Mouse (Mus musculus): Measurements from ENCODE around the gene Chp2. TPM values are rescaled to one million over a fixed set of nuclear protein-coding genes. Genes with fewer than 3 reads are reported as not detected.

The Chp2 gene
- polyA plus RNA-seq, 1 experiment from 2014 or later: 54.5 TPM

DNA sequence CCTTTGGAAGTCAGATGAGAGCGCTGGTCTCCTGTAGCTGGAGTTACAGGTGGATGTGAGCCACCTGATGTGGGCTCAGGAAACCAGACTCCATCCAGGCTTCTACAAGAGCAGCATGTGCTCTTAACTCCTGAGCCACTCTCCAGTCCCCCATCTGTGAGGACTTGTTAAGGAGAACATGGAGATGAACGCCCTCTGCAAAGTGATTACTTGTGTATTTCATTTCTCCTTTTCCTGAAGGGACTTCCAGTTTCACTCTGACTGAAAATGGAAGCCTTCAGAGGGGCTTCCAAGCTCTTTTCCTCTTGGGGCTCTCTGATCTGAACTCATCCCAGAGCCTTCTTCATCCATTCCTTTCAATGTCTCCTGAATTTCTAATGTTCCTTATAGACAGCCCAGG lies 13.2 kb upstream of the Chp2 start:
- Histone ChIP-seq H3K4me3 (ENCODE audit: low read depth, low read length) (no peak overlapping the region), H3K9me3 (ENCODE audit: control insufficient read depth) (no peaks in the 10 kb centered on the region), H3K36me3 (ENCODE audit: control insufficient read depth, insufficient read depth) (no peaks in the 10 kb centered on the region), H3K9ac (ENCODE audit: low read depth, low read length) (no peak overlapping the region), H3K4me2 (replicated peaks; ENCODE audit: low read depth) (no peak overlapping the region), H3K27ac (ENCODE audit: low read depth, low read length) (no peak overlapping the region), H3K27me3 (replicated peaks; ENCODE audit: control insufficient read depth, insufficient read depth, low read length) (no peaks in the 10 kb centered on the region), H3K4me1 (replicated peaks; ENCODE audit: control insufficient read depth, insufficient read depth, low read length) (no peaks in the 10 kb centered on the region; the same call in 1 of the 2 replicates)
- ATAC-seq: no peak
- no peak for TF ChIP-seq CTCF (IDR thresholded peaks at IDR 0.05; ENCODE audit: low read depth)
- WGBS: 87% methylated on average over 2 of the region's 2 CpGs

DNA sequence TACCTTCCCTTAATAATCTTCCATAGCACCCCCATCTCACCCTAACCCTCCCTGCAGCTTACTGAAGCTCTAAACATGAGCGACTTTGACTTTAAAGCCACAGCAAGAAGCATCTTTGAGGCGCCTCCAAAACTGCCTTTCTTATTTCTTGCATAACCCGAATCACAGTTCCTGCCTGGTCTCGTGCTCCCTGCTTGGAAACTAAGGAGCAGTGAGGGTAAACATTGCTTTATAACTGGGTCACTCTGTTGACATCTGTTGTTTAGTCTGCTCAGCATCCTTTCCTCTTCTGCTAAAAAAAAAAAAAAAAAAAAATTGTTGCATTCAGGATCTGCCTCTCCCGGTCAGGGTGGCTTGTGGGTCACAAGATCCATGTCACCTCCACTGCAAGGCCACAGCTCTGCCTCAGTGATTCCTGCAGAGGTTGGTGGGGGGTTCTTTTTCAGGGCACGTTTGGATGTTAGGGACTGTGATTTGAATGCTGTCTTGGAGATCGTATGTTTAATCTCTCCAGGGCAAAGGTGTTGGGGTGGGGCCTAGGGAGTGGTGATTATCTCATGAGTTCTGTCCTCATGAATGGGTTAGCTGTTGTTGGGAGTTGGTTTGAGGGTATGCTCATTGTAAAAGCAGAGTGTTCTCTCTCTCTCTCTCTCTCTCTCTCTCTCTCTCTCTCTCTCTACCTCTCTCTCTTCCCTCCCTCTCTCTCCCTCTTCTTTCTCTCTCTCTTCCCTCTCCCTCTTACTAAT lies 10.8 kb upstream of the Chp2 start:
- ATAC-seq: peak; percentile 36; the same call in 1 of the 2 replicates

DNA sequence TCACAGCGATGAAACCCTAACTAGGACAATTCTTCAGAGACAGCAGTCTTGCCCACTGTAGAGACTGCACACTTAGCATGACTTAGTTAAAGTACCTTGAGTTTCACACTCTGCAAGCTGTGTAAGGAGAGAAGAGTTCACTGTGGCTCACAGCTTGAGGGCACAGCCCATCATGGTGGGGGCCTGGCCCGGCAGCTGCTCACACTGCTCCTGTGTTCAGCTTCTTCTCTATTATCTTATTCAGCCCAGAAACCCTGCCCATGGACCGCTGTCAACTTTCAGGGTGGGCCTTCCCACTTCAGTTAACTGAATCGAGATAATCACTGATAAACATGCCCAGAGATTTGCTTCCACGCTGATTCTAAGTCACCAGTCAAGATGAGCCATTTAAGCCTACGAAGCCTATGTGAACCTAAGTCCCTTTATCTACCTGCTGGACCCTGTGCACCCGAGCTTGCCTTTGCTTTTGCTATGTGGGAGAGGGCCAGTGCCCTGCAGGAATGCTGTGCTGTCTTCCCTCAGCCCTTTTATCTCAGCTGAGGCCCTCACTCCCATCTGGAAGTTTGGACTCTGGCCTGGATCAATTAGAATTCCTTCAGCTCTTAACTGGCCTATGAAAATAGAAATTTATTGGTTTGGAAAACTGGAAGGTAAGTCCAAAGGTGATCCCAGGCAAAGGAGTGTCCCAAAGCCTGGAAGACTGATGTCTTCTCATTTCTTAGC lies 6.9 kb downstream of the Chp2 start:
- WGBS: 36% methylated on average over 7 of the region's 7 CpGs
- Histone ChIP-seq H3K9me3 (ENCODE audit: control insufficient read depth) (no peaks in the 10 kb centered on the region), H3K4me2 (replicated peaks; ENCODE audit: low read depth) (peak overlapping the region; percentile 43; the same call in 1 of the 2 replicates), H3K4me1 (replicated peaks; ENCODE audit: control insufficient read depth, insufficient read depth, low read length) (0 out of 2 replicates have a peak, but pooled peaks cover 5% of the 10 kb centered on the region), H3K9ac (ENCODE audit: low read depth, low read length) (no peak overlapping the region), H3K27me3 (replicated peaks; ENCODE audit: control insufficient read depth, insufficient read depth, low read length) (no peaks in the 10 kb centered on the region), H3K36me3 (ENCODE audit: control insufficient read depth, insufficient read depth) (no peaks in the 10 kb centered on the region), H3K4me3 (ENCODE audit: low read depth, low read length) (no peak overlapping the region), H3K27ac (ENCODE audit: low read depth, low read length) (peak overlapping the region; percentile 88)
- ATAC-seq: peak; percentile 90
- no peak for TF ChIP-seq CTCF (IDR thresholded peaks at IDR 0.05; ENCODE audit: low read depth)

More for the DNA sequence above, 10.8 kb upstream of the Chp2 start:
- H3K4me1 ChIP-seq (replicated peaks; ENCODE audit: control insufficient read depth, insufficient read depth, low read length): no peaks in the 10 kb centered on the region; the same call in 1 of the 2 replicates
- no peaks in the 10 kb centered on the region for H3K9me3 ChIP-seq (ENCODE audit: control insufficient read depth)
- no peak for TF ChIP-seq CTCF (IDR thresholded peaks at IDR 0.05; ENCODE audit: low read depth)
- 22% methylated on average over 7 of the region's 7 CpGs for WGBS
- no peaks in the 10 kb centered on the region for H3K27me3 ChIP-seq (replicated peaks; ENCODE audit: control insufficient read depth, insufficient read depth, low read length)
- no peaks in the 10 kb centered on the region for H3K36me3 ChIP-seq (ENCODE audit: control insufficient read depth, insufficient read depth)
- H3K4me2 ChIP-seq (replicated peaks; ENCODE audit: low read depth): no peak overlapping the region
- no peak overlapping the region for H3K27ac ChIP-seq (ENCODE audit: low read depth, low read length)
- no peak overlapping the region for H3K4me3 ChIP-seq (ENCODE audit: low read depth, low read length)
- H3K9ac ChIP-seq (ENCODE audit: low read depth, low read length): no peak overlapping the region

DNA sequence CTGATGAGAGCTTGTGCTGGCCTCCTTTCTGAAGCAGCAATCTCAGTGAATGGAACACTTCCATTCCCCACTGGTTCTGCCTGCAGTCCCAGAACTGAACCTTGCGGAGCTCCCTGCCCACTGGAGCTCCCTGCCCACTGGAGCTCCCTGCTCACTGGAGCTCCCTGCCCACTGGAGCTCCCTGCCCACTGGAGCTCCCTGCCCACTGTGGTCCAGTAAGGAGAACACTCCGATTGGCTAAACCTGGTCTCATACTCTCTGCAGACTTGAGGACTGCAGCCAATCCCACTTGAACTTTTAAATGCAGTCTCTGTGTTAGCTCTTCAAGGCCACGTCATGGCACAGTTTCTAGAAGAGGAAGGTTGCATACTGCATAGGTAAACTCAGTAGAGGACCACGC lies 7.4 kb downstream of the Chp2 start:
- Histone ChIP-seq H3K9ac (ENCODE audit: low read depth, low read length) (no peak overlapping the region), H3K27me3 (replicated peaks; ENCODE audit: control insufficient read depth, insufficient read depth, low read length) (no peaks in the 10 kb centered on the region), H3K4me3 (ENCODE audit: low read depth, low read length) (no peak overlapping the region), H3K4me1 (replicated peaks; ENCODE audit: control insufficient read depth, insufficient read depth, low read length) (0 out of 2 replicates have a peak, but pooled peaks cover 5% of the 10 kb centered on the region), H3K4me2 (replicated peaks; ENCODE audit: low read depth) (peak overlapping the region; percentile 43), H3K27ac (ENCODE audit: low read depth, low read length) (peak overlapping the region; percentile 88), H3K36me3 (ENCODE audit: control insufficient read depth, insufficient read depth) (no peaks in the 10 kb centered on the region), H3K9me3 (ENCODE audit: control insufficient read depth) (no peaks in the 10 kb centered on the region)
- ATAC-seq: peak; percentile 48
- no peak for TF ChIP-seq CTCF (IDR thresholded peaks at IDR 0.05; ENCODE audit: low read depth)
- 54% methylated on average over 4 of the region's 4 CpGs for WGBS

DNA sequence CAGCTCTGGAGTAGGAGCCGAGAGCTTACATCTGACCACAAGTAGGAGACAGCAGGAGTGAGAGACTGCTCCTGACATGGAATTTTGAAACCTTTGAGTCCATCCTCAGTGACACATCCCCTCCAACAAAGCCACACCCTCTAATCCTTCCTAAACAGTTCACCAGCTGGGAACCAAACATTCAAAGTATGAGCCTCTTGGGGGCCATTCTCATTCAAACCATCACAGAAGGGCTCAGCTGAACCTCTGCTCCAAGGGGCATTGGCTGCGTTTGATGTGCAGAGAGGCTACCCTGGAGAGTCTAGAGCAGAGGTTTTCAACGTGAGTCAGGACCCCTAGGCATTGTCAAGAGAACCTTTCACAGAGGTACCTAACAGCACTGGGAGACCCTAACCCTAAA lies 10.0 kb downstream of the Chp2 start:
- Histone ChIP-seq H3K36me3 (ENCODE audit: control insufficient read depth, insufficient read depth) (no peaks in the 10 kb centered on the region), H3K4me1 (replicated peaks; ENCODE audit: control insufficient read depth, insufficient read depth, low read length) (0 out of 2 replicates have a peak, but pooled peaks cover 5% of the 10 kb centered on the region), H3K27ac (ENCODE audit: low read depth, low read length) (no peak overlapping the region), H3K4me2 (replicated peaks; ENCODE audit: low read depth) (no peak overlapping the region), H3K9me3 (ENCODE audit: control insufficient read depth) (no peaks in the 10 kb centered on the region), H3K27me3 (replicated peaks; ENCODE audit: control insufficient read depth, insufficient read depth, low read length) (no peaks in the 10 kb centered on the region), H3K9ac (ENCODE audit: low read depth, low read length) (no peak overlapping the region), H3K4me3 (ENCODE audit: low read depth, low read length) (no peak overlapping the region)
- 63% methylated on average over 3 of the region's 3 CpGs for WGBS
- no peak for TF ChIP-seq CTCF (IDR thresholded peaks at IDR 0.05; ENCODE audit: low read depth)
- no peak for ATAC-seq

DNA sequence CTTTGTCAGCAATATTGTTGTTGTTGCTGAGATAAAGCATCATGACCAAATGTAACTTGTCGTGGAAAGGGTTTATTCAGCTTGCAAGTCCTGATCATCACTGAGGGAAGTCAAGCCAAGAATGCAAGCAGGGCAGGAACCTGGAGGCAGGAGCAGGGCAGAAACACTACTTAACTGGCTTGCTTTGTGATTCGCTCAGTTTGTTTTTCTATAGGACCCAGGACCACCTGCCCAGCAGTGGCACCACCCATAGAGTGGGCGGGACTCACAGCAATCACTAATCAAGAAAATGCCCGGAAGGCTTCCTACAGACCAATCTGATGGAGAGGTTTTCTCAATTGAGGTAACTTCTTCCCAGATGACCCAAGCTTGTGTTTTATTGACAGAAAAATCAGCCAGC lies 10.6 kb downstream of the Chp2 start:
- Histone ChIP-seq H3K9me3 (ENCODE audit: control insufficient read depth) (no peaks in the 10 kb centered on the region), H3K4me1 (replicated peaks; ENCODE audit: control insufficient read depth, insufficient read depth, low read length) (0 out of 2 replicates have a peak, but pooled peaks cover 2% of the 10 kb centered on the region), H3K36me3 (ENCODE audit: control insufficient read depth, insufficient read depth) (no peaks in the 10 kb centered on the region), H3K9ac (ENCODE audit: low read depth, low read length) (no peak overlapping the region), H3K27ac (ENCODE audit: low read depth, low read length) (no peak overlapping the region), H3K4me2 (replicated peaks; ENCODE audit: low read depth) (no peak overlapping the region), H3K4me3 (ENCODE audit: low read depth, low read length) (no peak overlapping the region), H3K27me3 (replicated peaks; ENCODE audit: control insufficient read depth, insufficient read depth, low read length) (no peaks in the 10 kb centered on the region)
- TF ChIP-seq CTCF (IDR thresholded peaks at IDR 0.05; ENCODE audit: low read depth): no peak
- WGBS: 73% methylated on average over 4 of the region's 4 CpGs
- ATAC-seq: no peak

Measured in intestine, postnatal 0 days (tissue).